Mouse (Mus musculus): Measurements from ENCODE around the gene 1700030K09Rik. TPM values are rescaled to one million over a fixed set of nuclear protein-coding genes. Genes with fewer than 3 reads are reported as not detected.

1700030K09Rik gene
- polyA plus RNA-seq, 1 experiment, result 6.8 TPM

DNA sequence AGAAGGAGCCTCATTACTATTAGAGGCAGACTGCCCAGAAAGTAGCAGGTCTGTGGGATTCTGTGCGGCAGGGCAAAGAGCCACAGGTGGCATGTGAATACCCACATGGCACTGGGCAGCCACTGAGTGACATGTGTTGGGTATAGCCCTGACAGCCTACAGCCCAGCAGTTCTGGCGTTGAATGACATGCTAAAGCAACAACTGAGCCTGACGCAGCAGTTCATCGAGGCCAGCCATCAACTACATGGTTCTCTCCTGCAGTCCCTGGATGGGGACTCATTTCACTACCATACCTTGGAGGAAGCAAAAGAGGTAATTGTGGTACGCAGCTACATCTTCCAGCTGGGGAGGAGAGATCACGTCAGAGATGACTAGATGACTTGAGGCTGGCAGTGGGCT, 14.8 kb downstream of the 1700030K09Rik start:
- no peak for DNase-seq
- no peaks in the 10 kb centered on the region for H3K4me1 ChIP-seq (ENCODE audit: control insufficient read depth, insufficient read depth, low read length)
- H3K36me3 ChIP-seq (ENCODE audit: control insufficient read depth, insufficient read depth, low read length), result no peaks in the 10 kb centered on the region; the same call in 1 of the 2 replicates
- no peaks in the 10 kb centered on the region for H3K27me3 ChIP-seq (replicated peaks; ENCODE audit: control insufficient read depth, insufficient read depth, low read length)
- no peak overlapping the region for H3K27ac ChIP-seq (ENCODE audit: insufficient read depth, low read depth, low read length)
- no peak overlapping the region for H3K4me3 ChIP-seq (ENCODE audit: insufficient read depth, low read depth, low read length)
- TF ChIP-seq CTCF (conservative IDR thresholded peaks at IDR 0.05; ENCODE audit: insufficient read depth, insufficient read length, low read depth, low read length) (no peak), POLR2A (IDR thresholded peaks at IDR 0.05; ENCODE audit: low read depth, low read length) (no peak)
- WGBS, result 92% methylated on average over 6 of the region's 6 CpGs

DNA sequence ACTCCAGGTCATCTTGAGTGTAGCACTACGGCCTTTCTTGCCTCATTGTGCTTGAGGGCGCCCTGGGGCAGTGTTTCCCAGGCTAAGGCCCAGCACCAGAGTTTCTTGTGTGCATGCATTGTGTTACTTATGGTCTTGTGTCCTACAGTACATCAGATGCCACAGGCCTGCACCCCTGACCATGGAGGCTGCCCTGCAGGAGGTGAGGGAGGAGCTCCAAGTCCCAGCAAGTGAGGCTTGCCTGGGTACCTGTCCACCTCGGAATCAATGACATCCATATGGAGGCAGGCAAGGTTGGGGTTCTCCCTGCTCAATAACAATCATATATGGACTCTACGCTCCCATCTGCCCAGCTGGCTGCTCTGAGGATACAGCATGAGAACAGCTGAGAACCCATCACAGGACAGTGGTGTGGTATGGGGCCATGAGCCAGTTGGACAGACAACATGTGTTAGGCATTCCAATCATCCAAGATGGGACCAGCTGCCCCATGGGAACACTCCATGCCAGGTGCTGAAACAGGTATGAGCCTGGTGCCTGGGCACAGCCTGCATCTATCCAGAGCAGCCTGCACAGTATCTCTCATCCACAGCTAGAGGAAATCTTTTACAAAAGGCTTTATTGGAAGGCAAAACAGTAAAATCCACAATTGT, 16.3 kb downstream of the 1700030K09Rik start:
- DNase-seq, result no peak
- H3K4me1 ChIP-seq (ENCODE audit: control insufficient read depth, insufficient read depth, low read length), result no peaks in the 10 kb centered on the region
- no peak for TF ChIP-seq POLR2A (IDR thresholded peaks at IDR 0.05; ENCODE audit: low read depth, low read length)
- no peak for TF ChIP-seq CTCF (conservative IDR thresholded peaks at IDR 0.05; ENCODE audit: insufficient read depth, insufficient read length, low read depth, low read length)
- no peak overlapping the region for H3K27ac ChIP-seq (ENCODE audit: insufficient read depth, low read depth, low read length)
- no peak overlapping the region for H3K4me3 ChIP-seq (ENCODE audit: insufficient read depth, low read depth, low read length)
- H3K27me3 ChIP-seq (replicated peaks; ENCODE audit: control insufficient read depth, insufficient read depth, low read length), result no peaks in the 10 kb centered on the region
- H3K36me3 ChIP-seq (ENCODE audit: control insufficient read depth, insufficient read depth, low read length), result peaks cover 3% of the 10 kb centered on the region
- 88% methylated on average over 4 of the region's 4 CpGs for WGBS

DNA sequence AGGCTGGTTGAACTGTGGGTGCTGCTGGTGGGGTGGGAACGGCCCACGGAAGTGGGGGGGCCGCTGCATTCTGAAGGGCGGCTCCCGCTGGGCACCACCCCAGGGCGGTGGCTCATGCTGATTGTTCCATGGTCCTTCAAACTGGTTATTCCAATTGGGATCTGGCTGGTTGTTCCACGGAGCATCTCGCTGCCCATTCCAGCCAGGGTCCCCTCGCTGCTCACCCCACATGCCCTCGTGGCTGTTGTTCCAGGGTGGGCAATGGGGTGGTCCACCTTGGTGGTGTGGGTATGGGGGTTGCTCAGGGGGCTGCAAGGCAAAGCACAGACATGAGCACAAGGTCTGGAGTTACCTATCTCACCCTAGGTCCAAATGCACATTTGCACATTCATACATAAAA, 20.5 kb downstream of the 1700030K09Rik start:
- H3K36me3 ChIP-seq (ENCODE audit: control insufficient read depth, insufficient read depth, low read length), result peaks cover 14% of the 10 kb centered on the region
- no peak overlapping the region for H3K4me3 ChIP-seq (ENCODE audit: insufficient read depth, low read depth, low read length)
- 93% methylated on average over 10 of the region's 10 CpGs for WGBS
- H3K27me3 ChIP-seq (replicated peaks; ENCODE audit: control insufficient read depth, insufficient read depth, low read length), result no peaks in the 10 kb centered on the region
- no peak overlapping the region for H3K27ac ChIP-seq (ENCODE audit: insufficient read depth, low read depth, low read length)
- no peak for DNase-seq
- no peaks in the 10 kb centered on the region for H3K4me1 ChIP-seq (ENCODE audit: control insufficient read depth, insufficient read depth, low read length)
- no peak for TF ChIP-seq POLR2A (IDR thresholded peaks at IDR 0.05; ENCODE audit: low read depth, low read length)
- no peak for TF ChIP-seq CTCF (conservative IDR thresholded peaks at IDR 0.05; ENCODE audit: insufficient read depth, insufficient read length, low read depth, low read length)

DNA sequence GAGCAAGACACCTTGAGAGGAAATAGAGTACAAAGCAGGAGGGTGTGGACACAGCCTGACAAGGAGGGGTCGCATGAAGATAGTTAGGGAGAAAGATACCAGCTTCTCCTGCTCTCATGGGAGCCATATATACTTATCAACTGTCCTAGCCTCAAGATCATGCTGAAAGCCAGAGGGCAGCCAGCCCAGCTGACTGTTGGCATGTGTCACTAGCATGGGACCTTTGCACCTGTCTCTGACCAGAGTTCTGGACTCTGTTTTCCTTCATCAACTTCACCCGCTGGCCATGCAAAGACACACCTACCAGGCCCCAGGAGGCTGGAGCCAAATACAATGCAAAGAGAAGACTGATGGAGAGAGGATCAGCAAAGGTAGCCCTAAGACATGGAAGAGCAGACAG, 25.6 kb downstream of the 1700030K09Rik start:
- Histone ChIP-seq H3K4me3 (ENCODE audit: insufficient read depth, low read depth, low read length) (no peak overlapping the region), H3K4me1 (ENCODE audit: control insufficient read depth, insufficient read depth, low read length) (peaks cover 2% of the 10 kb centered on the region; the same call in 1 of the 2 replicates), H3K27me3 (replicated peaks; ENCODE audit: control insufficient read depth, insufficient read depth, low read length) (no peaks in the 10 kb centered on the region), H3K27ac (ENCODE audit: insufficient read depth, low read depth, low read length) (no peak overlapping the region), H3K36me3 (ENCODE audit: control insufficient read depth, insufficient read depth, low read length) (peaks cover 16% of the 10 kb centered on the region)
- 77% methylated on average over 2 of the region's 2 CpGs for WGBS
- TF ChIP-seq CTCF (conservative IDR thresholded peaks at IDR 0.05; ENCODE audit: insufficient read depth, insufficient read length, low read depth, low read length) (no peak), POLR2A (IDR thresholded peaks at IDR 0.05; ENCODE audit: low read depth, low read length) (no peak)
- peak; percentile 77 for DNase-seq

DNA sequence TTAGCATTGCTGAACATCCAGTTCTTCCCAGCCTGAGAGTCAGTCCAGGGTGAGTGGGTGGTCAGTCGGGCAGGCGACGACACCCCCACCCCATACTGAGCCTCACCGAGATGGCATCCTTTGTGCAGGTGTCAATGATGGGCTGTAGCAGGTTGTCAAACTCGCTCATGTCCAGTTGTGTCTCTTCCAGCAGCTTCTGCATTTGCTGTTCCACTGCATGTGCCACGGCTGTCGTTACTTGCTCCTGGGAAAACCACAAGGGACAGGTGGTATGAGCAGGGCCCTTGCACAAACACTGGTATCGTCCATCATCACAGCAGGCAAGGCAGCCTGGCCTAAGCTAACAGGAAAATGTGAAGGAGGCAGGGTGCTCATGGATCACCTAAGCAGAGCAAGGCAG, 26.3 kb downstream of the 1700030K09Rik start:
- TF ChIP-seq CTCF (conservative IDR thresholded peaks at IDR 0.05; ENCODE audit: insufficient read depth, insufficient read length, low read depth, low read length) (no peak), POLR2A (IDR thresholded peaks at IDR 0.05; ENCODE audit: low read depth, low read length) (no peak)
- Histone ChIP-seq H3K36me3 (ENCODE audit: control insufficient read depth, insufficient read depth, low read length) (peaks cover 16% of the 10 kb centered on the region), H3K27ac (ENCODE audit: insufficient read depth, low read depth, low read length) (no peak overlapping the region)

DNA sequence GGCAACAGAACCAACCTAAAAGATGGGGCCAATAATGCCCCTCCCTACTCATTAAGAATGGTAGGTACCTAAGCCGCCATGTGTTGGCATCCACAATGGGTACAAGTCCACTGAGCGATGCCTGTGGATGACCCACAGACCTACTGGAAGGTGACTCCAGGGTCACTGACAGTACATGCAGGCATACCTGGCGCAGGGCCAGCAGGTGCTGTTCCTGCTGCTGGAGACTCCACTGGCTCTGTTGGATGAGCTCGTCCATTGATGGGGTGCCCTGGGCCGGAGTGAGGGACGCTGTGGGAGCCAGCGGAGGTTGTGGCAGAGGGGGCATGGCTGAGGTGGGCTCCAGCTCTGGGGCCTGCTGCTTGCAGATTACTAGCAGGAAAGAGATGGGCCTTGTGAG, 27.0 kb downstream of the 1700030K09Rik start:
- Histone ChIP-seq H3K36me3 (ENCODE audit: control insufficient read depth, insufficient read depth, low read length) (peaks cover 16% of the 10 kb centered on the region), H3K27ac (ENCODE audit: insufficient read depth, low read depth, low read length) (no peak overlapping the region), H3K4me1 (ENCODE audit: control insufficient read depth, insufficient read depth, low read length) (peaks cover 4% of the 10 kb centered on the region; the same call in 1 of the 2 replicates), H3K27me3 (replicated peaks; ENCODE audit: control insufficient read depth, insufficient read depth, low read length) (no peaks in the 10 kb centered on the region), H3K4me3 (ENCODE audit: insufficient read depth, low read depth, low read length) (no peak overlapping the region)
- no peak for TF ChIP-seq CTCF (conservative IDR thresholded peaks at IDR 0.05; ENCODE audit: insufficient read depth, insufficient read length, low read depth, low read length)
- TF ChIP-seq POLR2A (IDR thresholded peaks at IDR 0.05; ENCODE audit: low read depth, low read length), result no peak
- 85% methylated on average over 7 of the region's 7 CpGs for whole genome bisulfite sequencing
- DNase-seq, result peak; percentile 39

More for the DNA sequence above, 26.3 kb downstream of the 1700030K09Rik start:
- DNase-seq, result no peak
- Histone ChIP-seq H3K27me3 (replicated peaks; ENCODE audit: control insufficient read depth, insufficient read depth, low read length) (no peaks in the 10 kb centered on the region), H3K4me1 (ENCODE audit: control insufficient read depth, insufficient read depth, low read length) (peaks cover 3% of the 10 kb centered on the region; the same call in 1 of the 2 replicates), H3K4me3 (ENCODE audit: insufficient read depth, low read depth, low read length) (no peak overlapping the region)
- WGBS, result 91% methylated on average over 8 of the region's 8 CpGs

DNA sequence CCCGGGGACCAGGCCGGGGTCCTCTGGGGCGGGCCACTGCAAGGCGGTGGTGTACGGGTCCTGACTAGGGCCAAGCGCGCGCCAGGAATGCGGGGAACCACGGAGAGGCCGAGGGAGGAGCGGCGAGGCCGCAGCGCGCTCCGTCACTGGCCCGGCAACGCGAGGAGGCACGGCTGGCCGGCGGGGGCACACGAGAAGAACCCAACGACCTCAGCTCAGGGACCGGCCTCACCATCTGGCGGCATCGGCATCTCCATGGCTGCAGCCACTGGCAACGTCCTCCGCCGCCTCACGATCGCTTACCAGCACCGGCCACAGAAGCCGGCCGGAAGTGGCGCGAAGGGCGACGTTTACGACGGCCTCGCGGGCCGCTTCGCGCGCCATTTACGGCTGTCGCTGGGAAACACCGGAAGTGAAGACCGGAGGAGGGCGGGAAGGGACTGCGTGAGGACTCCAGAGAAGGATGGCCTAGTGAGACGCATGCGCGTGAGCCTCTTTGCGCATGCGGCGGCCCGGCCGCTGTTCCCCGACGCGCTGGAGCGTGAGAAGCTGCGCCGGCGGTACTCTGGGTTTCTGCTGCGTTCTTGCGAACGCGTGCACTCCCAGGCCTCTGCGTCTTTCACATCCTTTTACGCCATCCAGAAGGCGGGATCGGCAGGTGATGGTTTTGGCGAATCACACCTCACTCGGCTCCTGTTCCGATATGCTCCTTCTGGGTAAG, 31.3 kb downstream of the 1700030K09Rik start, which contains the start of gene Cherp:
Cherp (minus strand) TSS at position 401 of the 721 bp plus-strand sequence.
- TF ChIP-seq CTCF (conservative IDR thresholded peaks at IDR 0.05; ENCODE audit: insufficient read depth, insufficient read length, low read depth, low read length), result no peak
- TF ChIP-seq POLR2A (IDR thresholded peaks at IDR 0.05; ENCODE audit: low read depth, low read length), result peak; percentile 84
- H3K27me3 ChIP-seq (replicated peaks; ENCODE audit: control insufficient read depth, insufficient read depth, low read length), result no peaks in the 10 kb centered on the region
- under 1% methylated on average over 80 of the region's 80 CpGs for WGBS

More for the DNA sequence above, 31.3 kb downstream of the 1700030K09Rik start, which contains the start of gene Cherp:
- Histone ChIP-seq H3K4me1 (ENCODE audit: control insufficient read depth, insufficient read depth, low read length) (peaks cover 7% of the 10 kb centered on the region; the same call in 1 of the 2 replicates), H3K4me3 (ENCODE audit: insufficient read depth, low read depth, low read length) (peak within 1 kb of the TSS; percentile 84), H3K36me3 (ENCODE audit: control insufficient read depth, insufficient read depth, low read length) (peaks cover under 1% of the 10 kb centered on the region; the same call in 1 of the 2 replicates), H3K27ac (ENCODE audit: insufficient read depth, low read depth, low read length) (peak within 1 kb of the TSS; percentile 77)
- DNase-seq, result peak; percentile 99
